Mouse (Mus musculus) E14TG2a.4 (cell line): Measurements from ENCODE around the gene Cpsf6.

ENCODE experiments used
- H3K27me3 ChIP-seq: 2 replicates; pipeline ENCODE4 v1.6.1; 2014; ENCODE audit warnings: low read length, control low read depth; ENCODE audit not compliant: insufficient read depth
- H3K36me3 ChIP-seq: 2 replicates; pipeline ENCODE4 v1.6.1; 2014; ENCODE audit warnings: low read length, control low read depth; ENCODE audit not compliant: insufficient read depth
- H3K4me1 ChIP-seq: replicated peaks from 2 replicates; pipeline ENCODE4 v1.6.1; 2014; ENCODE audit warnings: low read depth, low read length, control low read depth
- H3K4me3 ChIP-seq: replicated peaks from 2 replicates; pipeline ENCODE4 v1.5.1; 2014; ENCODE audit warnings: mild to moderate bottlenecking, low read length
- H3K9me3 ChIP-seq: 2 replicates; pipeline ENCODE4 v1.6.1; 2014; ENCODE audit warnings: low read length, control low read depth
- CTCF ChIP-seq: conservative IDR thresholded peaks from 2 replicates; pipeline ENCODE4 v1.5.1; 2014; ENCODE audit warnings: low read length
- NANOG ChIP-seq: IDR thresholded peaks from 2 replicates; pipeline ENCODE4 v1.6.1; 2014; ENCODE audit warnings: borderline replicate concordance, low read length, mixed read lengths
- POU5F1 ChIP-seq: IDR thresholded peaks from 2 replicates; pipeline ENCODE4 v1.6.1; 2014; ENCODE audit warnings: low read length, borderline replicate concordance

Cpsf6 gene

GRCm38 (mm10) chr10:117385431-117385830, 5.6 kb upstream of the Cpsf6 start:
- TF ChIP-seq CTCF (no peak), POU5F1 (no peak), NANOG (no peak)
- H3K4me3 ChIP-seq, result no peak overlapping the region
- peaks cover 4% of the 10 kb centered on the region; the same call in 1 of the 2 replicates for H3K9me3 ChIP-seq
- peaks cover 2% of the 10 kb centered on the region; the same call in 1 of the 2 replicates for H3K27me3 ChIP-seq
- H3K36me3 ChIP-seq, result no peaks in the 10 kb centered on the region
- H3K4me1 ChIP-seq, result peaks cover 14% of the 10 kb centered on the region

GRCm38 (mm10) chr10:117385086-117385430, 5.2 kb upstream of the Cpsf6 start:
- no peak for TF ChIP-seq NANOG
- H3K9me3 ChIP-seq, result peaks cover 4% of the 10 kb centered on the region; the same call in 1 of the 2 replicates
- no peaks in the 10 kb centered on the region for H3K36me3 ChIP-seq
- peaks cover 11% of the 10 kb centered on the region for H3K4me1 ChIP-seq
- peaks cover 2% of the 10 kb centered on the region; the same call in 1 of the 2 replicates for H3K27me3 ChIP-seq
- H3K4me3 ChIP-seq, result no peak overlapping the region

GRCm38 (mm10) chr10:117384386-117385085, 4.7 kb upstream of the Cpsf6 start:
- no peak for TF ChIP-seq POU5F1
- H3K4me1 ChIP-seq, result peaks cover 14% of the 10 kb centered on the region
- H3K36me3 ChIP-seq, result no peaks in the 10 kb centered on the region
- peaks cover 4% of the 10 kb centered on the region; the same call in 1 of the 2 replicates for H3K9me3 ChIP-seq
- peaks cover 2% of the 10 kb centered on the region; the same call in 1 of the 2 replicates for H3K27me3 ChIP-seq
- H3K4me3 ChIP-seq, result no peak overlapping the region

- peaks cover 14% of the 10 kb centered on the region for H3K4me1 ChIP-seq
- no peak for TF ChIP-seq POU5F1
- TF ChIP-seq CTCF, result no peak
- TF ChIP-seq NANOG, result no peak
- peaks cover 4% of the 10 kb centered on the region; the same call in 1 of the 2 replicates for H3K9me3 ChIP-seq
- H3K4me3 ChIP-seq, result no peak overlapping the region
- H3K27me3 ChIP-seq, result peaks cover 2% of the 10 kb centered on the region; the same call in 1 of the 2 replicates
- no peaks in the 10 kb centered on the region for H3K36me3 ChIP-seq
Measured at GRCm38 (mm10) chr10:117383941-117384340, 4.1 kb upstream of the Cpsf6 start.

- Histone ChIP-seq H3K4me3 (no peak overlapping the region), H3K36me3 (no peaks in the 10 kb centered on the region), H3K27me3 (no peaks in the 10 kb centered on the region)
Measured at GRCm38 (mm10) chr10:117382996-117383550, 3.3 kb upstream of the Cpsf6 start.

GRCm38 (mm10) chr10:117382146-117382545, 2.3 kb upstream of the Cpsf6 start:
- Histone ChIP-seq H3K27me3 (no peaks in the 10 kb centered on the region), H3K4me3 (no peak overlapping the region)

More at GRCm38 (mm10) chr10:117382996-117383550, 3.3 kb upstream of the Cpsf6 start:
- Histone ChIP-seq H3K4me1 (peaks cover 15% of the 10 kb centered on the region), H3K9me3 (peaks cover 4% of the 10 kb centered on the region; the same call in 1 of the 2 replicates)
- no peak for TF ChIP-seq CTCF
- no peak for TF ChIP-seq NANOG
- no peak for TF ChIP-seq POU5F1

GRCm38 (mm10) chr10:117380721-117381570, 1.1 kb upstream of the Cpsf6 start:
- H3K36me3 ChIP-seq, result no peaks in the 10 kb centered on the region
- H3K4me1 ChIP-seq, result peaks cover 24% of the 10 kb centered on the region
- TF ChIP-seq POU5F1 (no peak), CTCF (no peak), NANOG (no peak)
- peaks cover 4% of the 10 kb centered on the region; the same call in 1 of the 2 replicates for H3K9me3 ChIP-seq
- H3K4me3 ChIP-seq, result no peak overlapping the region
- no peaks in the 10 kb centered on the region for H3K27me3 ChIP-seq

More at GRCm38 (mm10) chr10:117382146-117382545, 2.3 kb upstream of the Cpsf6 start:
- Histone ChIP-seq H3K36me3 (no peaks in the 10 kb centered on the region), H3K4me1 (peaks cover 24% of the 10 kb centered on the region), H3K9me3 (peaks cover 4% of the 10 kb centered on the region; the same call in 1 of the 2 replicates)
- no peak for TF ChIP-seq NANOG
- no peak for TF ChIP-seq POU5F1
- no peak for TF ChIP-seq CTCF

- peaks cover 30% of the 10 kb centered on the region for H3K4me1 ChIP-seq
- peaks cover 2% of the 10 kb centered on the region; the same call in 1 of the 2 replicates for H3K9me3 ChIP-seq
- H3K4me3 ChIP-seq, result 0 out of 2 replicates have a peak overlapping the region, but pooled peaks have one; percentile 20
- H3K36me3 ChIP-seq, result no peaks in the 10 kb centered on the region
- no peaks in the 10 kb centered on the region for H3K27me3 ChIP-seq
- TF ChIP-seq NANOG (no peak), POU5F1 (no peak), CTCF (no peak)
Measured at GRCm38 (mm10) chr10:117379441-117379840, 374 bp downstream of the Cpsf6 start.
